Mouse (Mus musculus) forebrain, embryonic 12.5 days (tissue): ENCODE results near the gene Col18a1. TPM values are rescaled to one million over a fixed set of nuclear protein-coding genes. Genes with fewer than 3 reads are reported as not detected.
A peak's percentile ranks its signal among the peaks of the same experiment; 100 is the strongest.

ENCODE experiments used
- ATAC-seq: fragments of 200-750 bp; cut with Nextera tagmentation; 2 replicates; pipeline ENCODE4 v1.8.0; 2017; ENCODE audit warnings: moderate TSS enrichment; ENCODE audit not compliant: low FRiP score
- H3K27ac ChIP-seq: fragments of 300-500 bp; sonication (generic); 2 replicates; pipeline ENCODE4 v1.5.1; 2016; ENCODE audit warnings: mild to moderate bottlenecking
- H3K27me3 ChIP-seq: fragments of 300-500 bp; sonication (generic); 2 replicates; pipeline ENCODE4 v1.6.1; 2016; ENCODE audit warnings: mild to moderate bottlenecking
- H3K36me3 ChIP-seq: fragments of 300-500 bp; sonication (generic); replicated peaks from 2 replicates; pipeline ENCODE4 v1.6.1; 2016; ENCODE audit warnings: mild to moderate bottlenecking
- H3K4me1 ChIP-seq: fragments of 300-500 bp; sonication (generic); 2 replicates; pipeline ENCODE4 v1.6.1; 2016
- H3K4me2 ChIP-seq: fragments of 300-500 bp; sonication (generic); 2 replicates; pipeline ENCODE4 v1.6.1; 2016; ENCODE audit warnings: mild to moderate bottlenecking, moderate library complexity
- H3K4me3 ChIP-seq: fragments of 300-500 bp; sonication (generic); replicated peaks from 2 replicates; pipeline ENCODE4 v1.5.1; 2016; ENCODE audit warnings: mild to moderate bottlenecking
- H3K9ac ChIP-seq: fragments of 300-500 bp; sonication (generic); 2 replicates; pipeline ENCODE4 v1.6.1; 2016; ENCODE audit warnings: mild to moderate bottlenecking
- H3K9me3 ChIP-seq: fragments of 300-500 bp; sonication (generic); 2 replicates; pipeline ENCODE4 v1.6.1; 2016
- WGBS: fragments of 180-500 bp; shearing (Covaris S2); methylation state at CpG from one replicate; pipeline ENCODE4 v1.1.7; 2016; 5-methylcytosine and 5-hydroxymethylcytosine counted together
- polyA plus RNA-seq: library from polyadenylated mRNA; unstranded; fragments of >200 nt; fragmentation: Nextera tagmentation; extraction: Ambion mirVana; gene quantifications from 2 replicates; pipeline ENCODE4 v1.2.1, GENCODE M21; 2016

Col18a1 gene
- polyA plus RNA-seq, 1 experiment from 2014 or later, result 83.1 TPM

DNA sequence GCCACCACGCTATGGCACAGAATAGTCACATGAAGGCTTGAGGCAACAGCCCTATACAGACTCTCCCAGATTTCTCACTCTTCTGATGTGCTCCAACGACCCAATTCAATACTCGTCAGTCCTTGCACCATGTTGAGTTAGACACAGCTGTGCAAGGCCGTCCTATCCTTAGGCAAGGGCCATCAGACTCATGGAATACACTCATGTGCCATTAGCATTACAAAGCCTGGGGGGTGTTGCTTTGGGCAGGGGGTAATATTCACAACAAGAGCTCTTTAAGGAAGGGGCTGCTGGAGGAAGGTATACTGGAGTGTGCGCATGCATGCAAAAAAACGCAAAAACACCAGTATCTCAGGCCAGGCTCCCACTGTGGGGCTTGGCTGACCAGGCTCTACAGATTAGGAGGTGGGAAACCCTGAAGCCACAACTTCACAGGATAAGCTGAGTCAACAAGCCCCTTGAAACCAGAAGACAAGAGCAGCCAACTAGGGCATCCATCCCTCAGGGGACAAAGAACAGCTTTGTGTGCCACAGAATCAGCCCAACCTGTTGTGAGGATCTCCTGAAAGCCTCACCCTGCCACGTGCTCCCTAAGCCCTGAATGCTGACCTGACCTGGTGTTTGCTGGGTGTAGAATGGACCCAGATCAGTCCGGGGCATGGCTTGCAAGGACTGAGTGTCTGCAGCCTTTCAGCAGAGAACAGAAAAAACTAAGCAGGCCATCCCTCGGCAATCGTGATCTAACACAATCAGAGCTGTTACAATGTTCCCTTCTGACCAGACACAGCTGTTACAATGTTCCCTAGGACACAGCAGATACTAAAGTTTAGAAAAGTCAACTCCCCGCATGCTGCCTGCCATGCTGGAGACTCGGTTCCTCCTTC, 69.1 kb downstream of the Col18a1 start:
- Histone ChIP-seq H3K27me3 (no peaks in the 10 kb centered on the region), H3K4me1 (peaks cover 11% of the 10 kb centered on the region), H3K4me2 (no peak overlapping the region), H3K4me3 (no peak overlapping the region), H3K9ac (no peak overlapping the region), H3K9me3 (peaks cover 12% of the 10 kb centered on the region; the same call in 1 of the 2 replicates), H3K36me3 (peaks cover 21% of the 10 kb centered on the region), H3K27ac (no peak overlapping the region)
- no peak for ATAC-seq
- WGBS, result 62% methylated on average over 12 of the region's 12 CpGs

DNA sequence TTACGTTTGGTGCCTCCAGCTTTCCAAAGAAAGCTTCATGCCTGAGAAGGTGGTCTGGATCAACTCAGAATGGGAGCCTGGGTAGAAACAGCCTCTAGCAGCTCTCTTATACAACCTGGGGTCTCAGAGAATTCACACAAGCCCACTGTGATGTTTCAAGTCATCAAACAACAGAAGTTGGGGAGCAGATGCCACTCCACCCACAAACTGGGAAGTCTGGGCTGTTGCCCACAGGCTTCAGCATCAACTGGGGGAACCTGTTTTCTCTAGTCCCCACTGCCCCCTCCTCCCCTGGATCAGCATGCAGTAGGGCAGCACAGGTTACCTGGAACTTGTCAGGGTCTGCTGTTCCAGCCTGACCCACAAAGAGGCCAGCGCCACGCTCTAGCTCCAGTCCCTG, 70.7 kb downstream of the Col18a1 start:
- no peaks in the 10 kb centered on the region for H3K27me3 ChIP-seq
- no peak for ATAC-seq
- H3K27ac ChIP-seq, result no peak overlapping the region
- WGBS, result 93% methylated on average over 3 of the region's 3 CpGs
- peaks cover 26% of the 10 kb centered on the region for H3K36me3 ChIP-seq
- no peak overlapping the region for H3K9ac ChIP-seq
- H3K4me1 ChIP-seq, result peaks cover 11% of the 10 kb centered on the region
- peaks cover 12% of the 10 kb centered on the region; the same call in 1 of the 2 replicates for H3K9me3 ChIP-seq
- H3K4me2 ChIP-seq, result no peak overlapping the region
- H3K4me3 ChIP-seq, result no peak overlapping the region

DNA sequence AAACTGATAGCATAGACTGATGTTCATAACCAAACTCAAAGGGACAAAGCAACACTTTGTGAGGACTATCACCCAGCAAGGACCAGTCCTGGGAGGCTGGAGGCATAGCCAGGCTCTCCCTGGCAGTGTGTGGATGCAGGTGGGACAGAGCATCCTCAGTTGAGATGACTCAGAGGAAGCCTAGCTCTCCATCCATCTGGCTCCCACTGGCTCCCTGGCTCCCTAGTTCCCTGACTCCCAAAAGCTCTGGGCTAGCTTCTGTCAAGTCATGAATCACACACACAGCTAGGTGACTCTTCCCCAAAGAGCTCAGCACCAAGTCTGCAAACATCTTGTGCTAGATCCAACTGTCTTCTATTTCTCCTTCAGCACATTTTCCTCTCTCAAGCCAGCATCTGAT, 72.5 kb downstream of the Col18a1 start:
- Histone ChIP-seq H3K9me3 (peaks cover 12% of the 10 kb centered on the region; the same call in 1 of the 2 replicates), H3K4me3 (no peak overlapping the region), H3K36me3 (peaks cover 26% of the 10 kb centered on the region), H3K4me1 (peaks cover 17% of the 10 kb centered on the region), H3K4me2 (no peak overlapping the region), H3K9ac (no peak overlapping the region), H3K27me3 (no peaks in the 10 kb centered on the region), H3K27ac (no peak overlapping the region)
- ATAC-seq, result no peak

DNA sequence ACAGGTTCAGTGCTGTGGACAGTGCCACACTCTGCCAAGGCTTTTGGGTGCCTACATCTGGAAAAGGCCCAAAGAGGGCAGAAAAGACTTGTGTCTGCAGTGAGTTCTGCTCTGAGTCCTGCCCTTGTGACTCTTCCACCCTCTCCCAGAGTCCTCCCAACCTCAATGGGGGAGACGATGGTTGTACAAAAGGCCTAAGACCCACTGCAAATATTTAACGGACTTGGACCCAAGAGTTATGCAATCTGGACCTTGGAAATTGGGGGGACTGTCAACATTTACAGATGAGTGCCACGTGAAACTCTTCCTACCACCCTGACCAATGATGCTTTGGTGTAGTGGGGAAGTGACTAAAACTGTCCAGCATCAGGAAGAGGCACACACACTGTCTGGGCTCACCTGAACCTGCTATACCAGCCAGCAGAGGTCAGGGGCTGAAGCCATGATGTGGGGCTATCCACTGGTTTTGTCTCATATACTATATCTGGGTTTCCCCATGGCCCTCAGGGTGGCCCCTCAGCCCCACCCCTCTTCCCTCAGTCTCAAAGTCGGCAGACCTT, 74.7 kb downstream of the Col18a1 start:
- no peak overlapping the region for H3K27ac ChIP-seq
- peaks cover 12% of the 10 kb centered on the region; the same call in 1 of the 2 replicates for H3K9me3 ChIP-seq
- no peak overlapping the region for H3K4me2 ChIP-seq
- no peaks in the 10 kb centered on the region for H3K27me3 ChIP-seq
- peaks cover 7% of the 10 kb centered on the region; the same call in 1 of the 2 replicates for H3K4me1 ChIP-seq
- ATAC-seq, result no peak
- no peak overlapping the region for H3K4me3 ChIP-seq
- H3K36me3 ChIP-seq, result peaks cover 33% of the 10 kb centered on the region
- 87% methylated on average over 4 of the region's 4 CpGs for WGBS
- no peak overlapping the region for H3K9ac ChIP-seq

DNA sequence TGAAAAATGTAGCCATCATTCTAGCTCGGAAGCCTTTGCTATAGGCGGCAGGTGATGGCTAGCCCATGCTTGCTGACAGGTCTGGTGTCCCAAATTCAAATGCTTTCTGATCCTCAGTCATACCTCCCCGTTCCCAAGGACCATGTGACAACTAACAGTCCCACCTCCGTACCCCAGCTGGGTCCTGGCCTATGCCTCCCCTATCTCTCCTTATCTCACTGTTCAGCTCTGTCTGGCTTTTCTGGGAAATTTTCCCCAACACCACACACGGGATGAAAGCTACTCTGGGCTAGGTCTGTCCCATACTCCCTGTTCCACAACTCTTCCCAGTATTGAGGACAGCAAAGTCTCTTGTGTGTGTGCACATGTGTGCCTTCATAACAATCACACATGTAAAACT, 76.3 kb downstream of the Col18a1 start:
- ATAC-seq, result no peak
- Histone ChIP-seq H3K27me3 (no peaks in the 10 kb centered on the region), H3K27ac (no peak overlapping the region), H3K4me3 (no peak overlapping the region), H3K9me3 (peaks cover 12% of the 10 kb centered on the region; the same call in 1 of the 2 replicates), H3K4me1 (peaks cover 6% of the 10 kb centered on the region; the same call in 1 of the 2 replicates), H3K9ac (no peak overlapping the region), H3K4me2 (no peak overlapping the region), H3K36me3 (peaks cover 37% of the 10 kb centered on the region)
- WGBS, result 85% methylated on average over 5 of the region's 5 CpGs

DNA sequence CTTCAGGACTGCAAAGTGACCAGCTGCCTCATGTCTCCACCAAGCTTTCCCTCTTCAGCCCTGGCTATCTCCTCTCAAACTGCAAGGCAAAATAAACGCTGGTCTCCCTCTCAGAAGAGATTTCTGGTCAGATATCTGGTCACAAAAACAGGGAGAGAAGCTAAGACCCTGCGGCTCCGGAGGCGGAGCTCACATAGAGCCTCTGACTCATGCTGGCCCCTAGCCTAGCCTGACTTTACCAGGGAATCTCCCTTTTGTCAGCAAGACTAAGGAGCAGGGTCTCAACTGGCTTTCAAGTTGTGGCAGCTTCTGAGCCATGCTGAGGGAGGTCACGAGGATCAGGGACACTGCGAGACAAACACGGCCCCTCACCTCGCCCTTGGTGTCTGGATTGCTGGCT, 77.0 kb downstream of the Col18a1 start:
- H3K27me3 ChIP-seq, result no peaks in the 10 kb centered on the region
- ATAC-seq, result no peak
- H3K4me3 ChIP-seq, result no peak overlapping the region
- H3K36me3 ChIP-seq, result peaks cover 44% of the 10 kb centered on the region
- no peak overlapping the region for H3K27ac ChIP-seq
- WGBS, result 55% methylated on average over 8 of the region's 8 CpGs
- peaks cover 12% of the 10 kb centered on the region; the same call in 1 of the 2 replicates for H3K9me3 ChIP-seq
- H3K4me2 ChIP-seq, result no peak overlapping the region
- no peak overlapping the region for H3K9ac ChIP-seq
- H3K4me1 ChIP-seq, result peaks cover 6% of the 10 kb centered on the region; the same call in 1 of the 2 replicates

DNA sequence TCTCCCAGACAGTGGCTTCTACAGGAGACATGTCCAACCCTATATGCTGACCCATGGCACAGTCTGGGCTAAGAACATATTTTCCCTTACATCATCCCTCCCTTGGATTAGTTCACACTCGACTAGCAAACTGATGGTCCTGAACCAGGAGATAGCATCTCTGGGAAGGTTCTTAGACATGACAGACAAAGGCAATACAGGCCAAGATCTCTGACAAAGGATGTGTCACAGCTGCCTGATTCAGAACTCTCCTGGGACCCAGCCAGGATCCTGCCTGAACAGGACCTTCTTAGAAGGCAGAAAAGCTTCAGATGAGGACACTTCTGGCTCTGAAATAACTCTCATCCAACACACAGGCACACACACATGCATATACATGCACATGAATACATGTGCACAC, 81.8 kb downstream of the Col18a1 start:
- no peaks in the 10 kb centered on the region for H3K9me3 ChIP-seq
- WGBS, result 83% methylated on average over 1 of the region's 1 CpGs
- no peak overlapping the region for H3K27ac ChIP-seq
- no peak overlapping the region for H3K9ac ChIP-seq
- H3K36me3 ChIP-seq, result peaks cover 29% of the 10 kb centered on the region
- peaks cover 4% of the 10 kb centered on the region; the same call in 1 of the 2 replicates for H3K4me1 ChIP-seq
- no peaks in the 10 kb centered on the region for H3K27me3 ChIP-seq
- H3K4me3 ChIP-seq, result no peak overlapping the region
- H3K4me2 ChIP-seq, result no peak overlapping the region
- ATAC-seq, result no peak

DNA sequence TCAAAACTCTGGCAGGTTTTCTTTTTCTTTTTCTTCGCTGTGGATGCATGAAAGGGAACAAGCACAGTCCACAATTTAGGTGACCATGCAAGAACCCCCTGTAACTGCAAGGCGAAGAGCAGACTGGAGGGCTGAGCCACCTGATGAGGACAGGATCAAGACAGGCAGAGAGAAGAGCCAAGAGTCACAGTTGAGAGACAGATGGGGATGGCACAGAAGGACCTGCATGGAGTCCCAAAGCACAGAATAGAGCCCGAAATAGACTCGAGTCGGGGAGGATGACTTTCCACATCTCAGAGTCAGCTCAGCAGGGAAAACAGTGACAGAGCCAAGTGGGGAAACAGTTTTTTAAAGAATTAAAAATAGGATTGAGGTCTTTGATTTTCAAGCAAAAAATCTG, 83.4 kb downstream of the Col18a1 start:
- ATAC-seq, result no peak
- Histone ChIP-seq H3K27ac (no peak overlapping the region), H3K4me2 (no peak overlapping the region), H3K27me3 (no peaks in the 10 kb centered on the region), H3K4me1 (no peaks in the 10 kb centered on the region), H3K9ac (no peak overlapping the region), H3K36me3 (peaks cover 36% of the 10 kb centered on the region), H3K4me3 (no peak overlapping the region), H3K9me3 (no peaks in the 10 kb centered on the region)
- WGBS, result 83% methylated on average over 5 of the region's 5 CpGs

DNA sequence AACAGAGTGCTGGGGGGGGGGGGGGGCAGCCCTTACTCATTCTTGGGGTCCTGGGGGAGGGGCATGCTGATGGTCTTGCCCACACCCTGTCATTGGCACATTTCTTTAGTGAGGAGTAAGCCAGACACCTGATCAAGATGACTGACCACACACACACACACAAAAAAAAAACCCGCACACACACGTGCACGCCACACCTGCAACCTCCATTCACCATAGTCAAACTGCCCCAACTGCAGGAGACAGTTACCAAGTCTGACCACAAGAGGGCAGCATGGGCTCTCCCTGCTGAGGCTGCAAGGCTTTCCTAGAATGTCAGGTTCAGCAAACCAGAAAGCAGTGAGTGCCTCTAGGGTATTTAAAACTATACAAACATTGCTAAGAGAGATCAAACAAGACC, 83.9 kb downstream of the Col18a1 start:
- no peak overlapping the region for H3K27ac ChIP-seq
- WGBS, result 26% methylated on average over 3 of the region's 3 CpGs
- ATAC-seq, result 0 out of 2 replicates have a peak, but pooled peaks have one; percentile 27

DNA sequence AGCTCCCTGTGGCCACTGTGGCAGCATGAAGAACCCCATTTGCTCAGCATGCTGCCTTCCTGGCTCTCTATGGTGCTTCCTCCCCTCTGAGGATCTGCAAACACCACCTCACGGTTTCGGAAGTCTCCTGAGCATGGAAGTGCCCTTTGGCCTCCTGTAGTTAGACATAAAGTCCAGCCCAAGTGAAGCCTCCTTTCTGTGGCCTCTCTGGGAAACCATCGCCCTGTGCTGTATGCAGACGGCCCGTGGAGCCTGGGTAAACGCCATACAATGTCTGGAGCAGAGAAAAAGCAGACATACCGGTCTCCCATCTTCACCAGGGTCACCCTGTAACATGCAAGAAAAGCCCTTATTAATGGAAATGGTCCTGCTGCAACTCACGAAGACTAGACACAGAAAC, 87.4 kb downstream of the Col18a1 start:
- peaks cover 26% of the 10 kb centered on the region for H3K36me3 ChIP-seq
- WGBS, result 95% methylated on average over 8 of the region's 8 CpGs
- no peak for ATAC-seq
- H3K4me2 ChIP-seq, result no peak overlapping the region
- no peaks in the 10 kb centered on the region for H3K27me3 ChIP-seq
- no peak overlapping the region for H3K9ac ChIP-seq
- H3K9me3 ChIP-seq, result no peaks in the 10 kb centered on the region
- no peak overlapping the region for H3K27ac ChIP-seq
- no peaks in the 10 kb centered on the region for H3K4me1 ChIP-seq
- H3K4me3 ChIP-seq, result no peak overlapping the region

More for the DNA sequence above, 83.9 kb downstream of the Col18a1 start:
- Histone ChIP-seq H3K36me3 (peaks cover 41% of the 10 kb centered on the region), H3K9me3 (no peaks in the 10 kb centered on the region), H3K4me3 (no peak overlapping the region), H3K9ac (no peak overlapping the region), H3K27me3 (no peaks in the 10 kb centered on the region), H3K4me1 (no peaks in the 10 kb centered on the region), H3K4me2 (no peak overlapping the region)

DNA sequence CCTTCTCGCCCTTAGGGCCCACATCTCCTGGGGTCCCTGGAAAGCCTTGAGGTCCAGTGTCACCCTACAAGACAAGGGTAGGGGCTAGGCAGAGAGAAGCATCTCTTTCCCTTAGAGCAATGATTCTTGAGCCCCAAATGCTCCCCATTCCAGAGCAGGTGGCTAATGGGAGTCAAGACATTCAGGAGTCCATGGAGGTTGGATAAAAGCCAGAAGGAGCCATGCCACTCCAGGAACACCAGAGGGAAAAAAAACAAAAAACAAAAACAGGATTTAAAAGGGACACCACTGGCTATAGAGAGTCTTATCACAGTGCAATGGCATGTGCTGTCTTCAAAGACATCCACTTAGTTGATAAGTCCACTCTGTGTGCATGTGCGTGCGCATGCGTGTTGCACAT, 87.9 kb downstream of the Col18a1 start:
- Histone ChIP-seq H3K4me2 (no peak overlapping the region), H3K36me3 (peaks cover 29% of the 10 kb centered on the region), H3K9me3 (no peaks in the 10 kb centered on the region), H3K9ac (no peak overlapping the region), H3K27me3 (no peaks in the 10 kb centered on the region), H3K4me1 (no peaks in the 10 kb centered on the region), H3K4me3 (no peak overlapping the region), H3K27ac (no peak overlapping the region)
- ATAC-seq, result no peak
- 98% methylated on average over 4 of the region's 4 CpGs for WGBS

DNA sequence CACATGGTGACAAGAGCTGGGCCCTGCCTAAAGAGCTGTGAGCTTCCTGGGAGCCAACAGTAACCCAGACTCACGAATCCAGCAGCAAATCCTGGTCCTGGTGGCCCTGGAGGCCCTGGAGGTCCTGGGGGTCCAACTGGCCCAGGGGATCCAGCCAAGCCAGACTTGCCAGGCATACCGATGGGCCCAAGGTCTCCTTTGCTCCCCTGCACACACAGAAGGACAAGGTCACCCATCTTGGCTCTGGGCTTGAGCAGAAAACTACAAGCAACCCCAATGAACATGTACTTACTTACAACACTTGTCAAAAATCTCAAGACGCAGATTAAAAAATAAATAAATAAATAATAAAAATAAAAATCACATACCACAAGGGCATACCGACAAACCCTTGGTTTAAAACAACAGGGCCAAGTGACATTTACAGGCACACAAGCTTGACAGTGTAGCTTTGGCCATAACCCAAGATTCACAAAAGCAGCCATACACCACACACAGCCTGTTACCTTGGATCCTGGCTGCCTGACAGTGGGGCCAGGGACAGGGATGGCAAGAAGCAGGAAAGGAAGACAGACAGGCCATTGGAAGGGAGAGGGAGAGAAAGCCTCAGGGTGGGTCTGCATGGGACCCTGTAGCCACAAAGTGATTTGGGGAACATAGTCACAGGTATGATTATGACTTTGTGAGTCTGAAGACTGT, 91.9 kb downstream of the Col18a1 start:
- Histone ChIP-seq H3K27ac (no peak overlapping the region), H3K4me2 (no peak overlapping the region), H3K27me3 (no peaks in the 10 kb centered on the region), H3K4me3 (no peak overlapping the region), H3K36me3 (peaks cover 30% of the 10 kb centered on the region), H3K9ac (no peak overlapping the region), H3K9me3 (no peaks in the 10 kb centered on the region), H3K4me1 (no peaks in the 10 kb centered on the region)
- ATAC-seq, result no peak
- 91% methylated on average over 4 of the region's 4 CpGs for WGBS
